Mouse (Mus musculus) gastrocnemius, adult 2 months (tissue): ENCODE measurements at regions not wholly inside any gene's neighbourhood (a gene's known extent, or its start where the extent isn't known, plus 50 kb on each side); places are given as distances from the start of the nearest gene placed in this dataset.
A peak's percentile ranks its signal among the peaks of the same experiment; 100 is the strongest.
"Not testable (repeated sequence)": the region's sequence is repeated elsewhere in the genome, so short reads cannot be mapped to it uniquely, and the experiment has no call there.

Source experiments
- DNase-seq: peaks from one replicate; pipeline ENCODE4 v3.0.0; 2022
- H3K27ac ChIP-seq: fragments of 200-600 bp; 2 replicates; pipeline ENCODE4 v1.8.1; 2022; ENCODE audit warnings: mild to moderate bottlenecking
- H3K4me3 ChIP-seq: fragments of 200-600 bp; 2 replicates; pipeline ENCODE4 v1.8.1; 2022; ENCODE audit warnings: mild to moderate bottlenecking, moderate library complexity
- CTCF ChIP-seq: fragments of 200-600 bp; IDR thresholded peaks from 2 replicates; pipeline ENCODE4 v1.8.1; 2022; ENCODE audit warnings: antibody characterized with exemption, mild to moderate bottlenecking, moderate library complexity
- intact Hi-C: fragments of 180-260 bp; cut with DNase I; formaldehyde crosslinking; loops from one replicate; pipeline ENCODE4 v1.15.1; 2025

GRCm38 (mm10) chr3:113105979-113106378 lies 152.7 kb downstream of the Amy2a5 start:
- no peak for DNase-seq
- TF ChIP-seq CTCF, result no peak
- Histone ChIP-seq H3K4me3 (no peak overlapping the region), H3K27ac (no peak overlapping the region)
- intact Hi-C loops, result no loop called here

GRCm38 (mm10) chr3:113090850-113091249 lies 167.8 kb downstream of the Amy2a5 start:
- H3K4me3 ChIP-seq, H3K27ac ChIP-seq, DNase-seq, intact Hi-C loops: not testable (repeated sequence)

GRCm38 (mm10) chr3:113080704-113081103 lies 177.9 kb downstream of the Amy2a5 start:
- intact Hi-C loops, result no loop called here
- DNase-seq, result no peak
- peak; percentile 46 for TF ChIP-seq CTCF
- Histone ChIP-seq H3K27ac (no peak overlapping the region), H3K4me3 (no peak overlapping the region)
